Mouse (Mus musculus) heart, postnatal 36 days (tissue): ENCODE data around the gene Nrxn3. TPM values are rescaled to one million over a fixed set of nuclear protein-coding genes. Genes with fewer than 3 reads are reported as not detected.

Experiments used
- microRNA-seq, 2 experiments: library from miRNA; unstranded; fragments of <30 nt; microRNA quantifications; one replicate each; pipeline ENCODE4 v1.2.0; 2021; ENCODE audit warnings: borderline number of aligned reads in 2 of 2
- total RNA-seq, 2 experiments: library from RNA; stranded (reverse); gene quantifications; 2 replicates each; pipeline ENCODE4 v1.2.3; 2021

Gene Nrxn3
- total RNA-seq, 2 experiments from 2014 or later, result 0.08 to 0.19 TPM

Small RNA genes within 50 kb of the gene (microRNA-seq; reads per million reads assigned to microRNA genes)
- 0 reads per million in 2 experiments for gene Gm23989
- 0 reads per million in 2 experiments for gene Gm27313
